Mouse (Mus musculus) cerebellum, adult 2 months (tissue): ENCODE measurements around the gene Gm20458. TPM values are rescaled to one million over a fixed set of nuclear protein-coding genes. Genes with fewer than 3 reads are reported as not detected.

ENCODE experiments used
- DNase-seq, 2 experiments: peaks; one replicate each; pipeline ENCODE4 v3.0.0; 2021
- H3K27ac ChIP-seq: fragments of 200-500 bp; 2 replicates; pipeline ENCODE4 v1.5.1; 2012; ENCODE audit warnings: low read length, control low read depth, inconsistent platforms; ENCODE audit not compliant: insufficient read depth
- H3K27me3 ChIP-seq: fragments of 200-500 bp; 2 replicates; pipeline ENCODE4 v1.6.1; 2012; ENCODE audit warnings: inconsistent platforms, mild to moderate bottlenecking, low read length, moderate library complexity; ENCODE audit not compliant: control insufficient read depth, insufficient read depth
- H3K4me1 ChIP-seq: fragments of 200-500 bp; 2 replicates; pipeline ENCODE4 v1.6.1; 2011; ENCODE audit warnings: low read length; ENCODE audit not compliant: control insufficient read depth, insufficient read depth
- H3K4me3 ChIP-seq: fragments of 200-500 bp; replicated peaks from 2 replicates; pipeline ENCODE3; 2011; ENCODE audit warnings: mild to moderate bottlenecking, low read depth, low read length, control low read depth; ENCODE audit not compliant: insufficient read depth
- CTCF ChIP-seq: fragments of 200-500 bp; IDR thresholded peaks from 2 replicates; pipeline ENCODE4 v1.5.1; 2011; ENCODE audit warnings: low read depth, mild to moderate bottlenecking, control low read depth, low read length, moderate library complexity, borderline replicate concordance; ENCODE audit not compliant: insufficient read depth
- POLR2A ChIP-seq: fragments of 200-500 bp; IDR thresholded peaks from 2 replicates; pipeline ENCODE4 v1.6.1; 2011; ENCODE audit warnings: low read length, control low read depth, borderline replicate concordance; ENCODE audit not compliant: insufficient read depth
- WGBS: fragments of 180-500 bp; shearing (Covaris S2); methylation state at CpG from one replicate; pipeline ENCODE4 v1.1.7; 2018; 5-methylcytosine and 5-hydroxymethylcytosine counted together
- polyA plus RNA-seq: library from polyadenylated mRNA; depleted of rRNA; stranded (reverse); fragments of >200 nt; gene quantifications from 2 replicates; pipeline ENCODE4 v1.2.3, GENCODE M21; 2012; rRNA removed

Gene Gm20458
- 16.7 and 21.0 TPM in 2 replicates for polyA plus RNA-seq

GRCm38 (mm10) chr2:164460745-164461551 is at the start of gene Gm20458:
Gm20458 (plus strand) TSS chr2:164460967.
- WGBS: under 1% methylated on average over 76 of the region's 79 CpGs
- peak within 1 kb of the TSS; percentile 3; the same call in 1 of the 2 replicates for H3K27ac ChIP-seq

GRCm38 (mm10) chr2:164414167-164414566 is 46.6 kb upstream of the Gm20458 start:
- TF ChIP-seq POLR2A: no peak
- TF ChIP-seq CTCF: no peak
- Histone ChIP-seq H3K27me3 (no peaks in the 10 kb centered on the region), H3K4me3 (no peak overlapping the region), H3K27ac (no peak overlapping the region), H3K4me1 (no peaks in the 10 kb centered on the region)
- no peak for DNase-seq
- WGBS: 27% methylated on average over 28 of the region's 28 CpGs

More at GRCm38 (mm10) chr2:164460745-164461551, at the start of gene Gm20458:
- peak; percentile 97 to 99 for DNase-seq
- Histone ChIP-seq H3K4me1 (peaks cover 5% of the 10 kb centered on the region; the same call in 1 of the 2 replicates), H3K4me3 (peak within 1 kb of the TSS; percentile 79), H3K27me3 (no peaks in the 10 kb centered on the region)
- TF ChIP-seq CTCF (peak; percentile 80), POLR2A (peak; percentile 59; the same call in 1 of the 2 replicates)

- Histone ChIP-seq H3K4me1 (no peaks in the 10 kb centered on the region), H3K4me3 (no peak overlapping the region), H3K27ac (no peak overlapping the region), H3K27me3 (no peaks in the 10 kb centered on the region)
- WGBS: 73% methylated on average over 10 of the region's 10 CpGs
- no peak for DNase-seq
- TF ChIP-seq CTCF: no peak
These were observed 46.2 kb upstream of the Gm20458 start for GRCm38 (mm10) chr2:164414581-164414980.

DNA sequence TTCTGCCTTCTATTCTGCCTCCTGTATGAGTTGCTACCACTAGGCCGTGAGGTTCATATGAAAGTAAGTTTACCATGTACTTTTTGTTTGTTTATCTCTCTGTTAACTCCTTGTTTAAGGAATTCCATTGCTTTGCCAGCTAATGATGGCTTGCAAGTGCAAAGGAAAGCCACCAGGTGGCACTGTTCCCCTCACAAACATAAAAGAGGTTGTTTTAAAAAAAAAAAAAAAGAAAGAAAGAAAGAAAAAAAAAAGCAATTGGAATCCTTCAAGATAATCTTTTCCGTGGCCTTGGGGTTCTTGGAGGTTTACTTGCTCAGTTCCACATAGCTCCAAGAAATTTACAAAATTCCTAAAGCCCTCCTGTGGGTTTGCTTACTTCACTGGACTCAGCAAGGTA is 43.6 kb upstream of the Gm20458 start:
- Histone ChIP-seq H3K27ac (no peak overlapping the region), H3K4me3 (no peak overlapping the region), H3K27me3 (no peaks in the 10 kb centered on the region), H3K4me1 (no peaks in the 10 kb centered on the region)
- no peak for DNase-seq
- whole genome bisulfite sequencing: 2% methylated on average over 2 of the region's 2 CpGs
- TF ChIP-seq POLR2A (no peak), CTCF (peak; percentile 60; the same call in 1 of the 2 replicates)

DNA sequence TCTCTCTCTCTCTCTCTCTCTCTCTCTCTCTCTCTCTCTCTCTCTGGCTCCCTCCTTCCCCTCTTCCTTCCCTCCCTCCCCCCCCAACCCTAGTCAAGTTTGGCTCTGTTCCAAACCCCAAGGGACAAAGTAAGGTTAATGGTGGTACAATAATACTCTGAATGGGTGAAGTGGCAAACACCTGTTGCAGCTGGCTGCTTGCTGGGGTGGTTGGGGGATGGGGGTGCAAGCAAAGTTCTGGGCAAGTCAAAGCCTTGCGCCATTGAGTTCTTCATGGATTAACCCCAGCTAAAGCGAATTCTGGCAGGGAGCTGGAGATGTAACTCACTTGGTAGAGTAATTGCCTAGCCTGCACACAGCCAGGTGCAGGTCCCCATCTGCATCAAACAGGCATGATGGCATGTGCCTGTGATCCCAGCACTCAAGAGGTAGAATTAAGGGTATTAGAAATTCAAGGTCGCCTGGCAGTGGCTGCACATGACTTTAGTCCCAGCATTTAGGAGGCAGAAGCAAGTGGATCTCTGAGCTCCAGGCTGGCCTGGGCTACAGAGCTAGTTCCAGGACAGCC is 42.4 kb upstream of the Gm20458 start:
- no peak for TF ChIP-seq POLR2A
- TF ChIP-seq CTCF: no peak
- Histone ChIP-seq H3K27ac (no peak overlapping the region), H3K27me3 (no peaks in the 10 kb centered on the region), H3K4me3 (no peak overlapping the region), H3K4me1 (no peaks in the 10 kb centered on the region)
- 43% methylated on average over 3 of the region's 3 CpGs for WGBS
- DNase-seq: no peak

GRCm38 (mm10) chr2:164419489-164419888 is 41.3 kb upstream of the Gm20458 start:
- WGBS: 15% methylated on average over 3 of the region's 3 CpGs
- no peaks in the 10 kb centered on the region for H3K27me3 ChIP-seq

GRCm38 (mm10) chr2:164421306-164421705 is 39.5 kb upstream of the Gm20458 start:
- Histone ChIP-seq H3K27me3 (no peaks in the 10 kb centered on the region), H3K4me1 (no peaks in the 10 kb centered on the region), H3K27ac (no peak overlapping the region), H3K4me3 (no peak overlapping the region)
- no peak for DNase-seq
- 88% methylated on average over 7 of the region's 7 CpGs for WGBS
- TF ChIP-seq POLR2A (no peak), CTCF (no peak)

More at GRCm38 (mm10) chr2:164419489-164419888, 41.3 kb upstream of the Gm20458 start:
- H3K4me3 ChIP-seq: no peak overlapping the region
- H3K4me1 ChIP-seq: no peaks in the 10 kb centered on the region
- no peak for TF ChIP-seq CTCF
- TF ChIP-seq POLR2A: no peak
- H3K27ac ChIP-seq: no peak overlapping the region
- no peak for DNase-seq

GRCm38 (mm10) chr2:164421979-164422378 is 38.8 kb upstream of the Gm20458 start:
- DNase-seq: no peak
- WGBS: 67% methylated on average over 8 of the region's 8 CpGs
- no peak overlapping the region for H3K27ac ChIP-seq
- H3K4me1 ChIP-seq: no peaks in the 10 kb centered on the region
- no peak overlapping the region for H3K4me3 ChIP-seq
- TF ChIP-seq CTCF (no peak), POLR2A (no peak)
- H3K27me3 ChIP-seq: no peaks in the 10 kb centered on the region
